Mouse (Mus musculus): ENCODE measurements around the gene Arhgap25.
"Not testable (repeated sequence)": the region's sequence is repeated elsewhere in the genome, so short reads cannot be mapped to it uniquely, and the experiment has no call there.

Arhgap25 gene

DNA sequence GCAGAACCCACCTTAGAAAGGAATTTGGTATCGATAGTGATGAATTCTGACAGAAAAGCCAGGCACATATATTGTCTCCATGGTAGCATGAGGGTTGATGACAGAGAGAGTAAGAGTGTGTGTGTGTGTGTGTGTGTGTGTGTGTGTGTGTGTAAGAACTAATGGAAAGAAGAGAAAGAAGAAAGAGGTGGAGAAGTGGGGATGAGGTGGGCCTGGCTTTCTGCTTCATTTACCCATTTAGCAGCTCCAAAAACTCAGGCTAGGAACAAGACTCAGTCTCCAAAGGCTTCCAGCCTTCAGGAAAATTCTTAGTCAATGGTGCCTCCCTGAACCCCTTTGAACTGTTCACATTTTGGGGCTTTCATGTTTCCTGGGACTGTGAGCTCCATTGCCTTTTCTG, 29.5 kb downstream of the Arhgap25 start:
- DNase-seq (ENCODE audit: low spot score) = no peak

DNA sequence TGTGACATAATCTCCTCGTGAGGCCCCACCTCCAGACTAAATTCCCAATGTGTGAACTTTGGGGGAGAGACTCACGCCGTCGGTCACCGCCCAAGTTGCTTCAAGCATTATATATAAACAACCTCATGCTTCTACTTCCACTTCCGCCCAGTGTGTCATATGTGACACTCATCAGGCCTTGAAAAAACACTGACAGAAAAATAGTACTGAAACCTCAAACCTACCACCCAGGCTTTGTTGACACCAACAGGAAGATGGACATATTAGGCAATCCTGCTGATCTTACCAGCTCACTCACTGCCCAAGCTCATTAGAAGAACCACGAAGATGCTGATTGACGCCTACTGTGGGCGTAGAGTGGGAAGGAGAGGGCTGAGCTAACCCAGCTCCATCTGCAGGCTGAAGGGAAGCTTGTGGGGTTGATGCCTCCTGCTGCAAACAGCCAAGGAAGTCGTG, 30.2 kb downstream of the Arhgap25 start:
- DNase-seq (ENCODE audit: low spot score) = no peak

DNA sequence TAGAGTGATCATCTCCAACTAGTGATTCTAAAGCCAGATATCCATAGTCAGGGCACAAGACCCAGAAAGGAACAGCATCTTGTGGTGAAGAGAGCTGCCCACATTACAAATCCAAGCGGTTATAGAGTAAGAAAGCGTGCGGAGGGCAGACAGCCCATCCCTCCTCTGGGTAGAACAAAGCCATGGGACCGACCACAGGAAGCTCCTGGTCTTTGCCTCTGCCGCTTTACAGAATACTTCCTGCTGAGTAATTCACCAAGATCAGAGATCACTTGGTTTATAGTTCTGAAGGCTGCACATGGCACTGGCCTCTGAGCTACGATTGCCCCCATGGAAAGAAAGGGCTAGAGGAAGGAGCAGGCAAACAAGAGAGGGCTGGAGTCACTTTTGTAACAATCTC, 30.6 kb downstream of the Arhgap25 start:
- DNase-seq (ENCODE audit: low spot score) = no peak

DNA sequence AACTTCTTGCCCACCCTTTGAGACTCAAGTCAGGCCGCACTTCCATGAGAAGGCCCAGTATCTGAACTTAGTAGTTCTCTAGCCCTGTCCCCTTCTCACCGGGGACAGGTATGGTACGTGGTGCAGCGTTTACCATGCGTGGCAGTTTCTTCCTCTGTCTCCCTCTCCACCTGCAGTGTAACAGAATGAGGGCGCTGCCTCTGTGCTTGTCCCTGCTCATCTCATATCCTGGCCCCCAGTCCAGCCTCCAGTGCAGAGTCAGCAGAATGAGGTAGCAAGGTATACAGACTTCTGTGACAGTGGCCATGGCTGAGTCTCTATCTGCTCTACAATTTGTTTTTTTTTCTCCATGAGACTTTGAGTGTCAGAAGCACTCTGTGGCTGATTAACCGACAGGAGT, 32.4 kb downstream of the Arhgap25 start:
- DNase-seq (ENCODE audit: low spot score) = no peak

DNA sequence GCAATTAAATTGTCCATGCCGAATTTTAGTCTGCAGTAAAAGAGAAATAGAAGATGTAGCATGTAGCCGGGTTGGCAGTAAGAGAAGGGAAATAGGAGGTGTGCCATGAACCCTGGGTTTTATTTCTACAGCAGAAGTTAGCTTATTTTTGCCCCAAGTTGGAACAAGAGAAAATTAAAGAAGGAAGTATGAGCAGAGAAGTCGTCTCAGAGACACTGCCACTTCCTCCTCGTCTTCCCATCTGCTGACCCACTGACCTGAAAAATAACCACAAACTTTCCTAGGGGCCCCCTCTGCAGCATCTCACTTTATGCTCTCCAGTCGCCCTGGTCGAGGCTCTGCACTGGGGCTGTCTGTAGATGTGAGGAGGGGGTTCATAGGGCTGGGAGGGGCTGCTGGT, 33.3 kb downstream of the Arhgap25 start:
- no peak for DNase-seq (ENCODE audit: low spot score)

DNA sequence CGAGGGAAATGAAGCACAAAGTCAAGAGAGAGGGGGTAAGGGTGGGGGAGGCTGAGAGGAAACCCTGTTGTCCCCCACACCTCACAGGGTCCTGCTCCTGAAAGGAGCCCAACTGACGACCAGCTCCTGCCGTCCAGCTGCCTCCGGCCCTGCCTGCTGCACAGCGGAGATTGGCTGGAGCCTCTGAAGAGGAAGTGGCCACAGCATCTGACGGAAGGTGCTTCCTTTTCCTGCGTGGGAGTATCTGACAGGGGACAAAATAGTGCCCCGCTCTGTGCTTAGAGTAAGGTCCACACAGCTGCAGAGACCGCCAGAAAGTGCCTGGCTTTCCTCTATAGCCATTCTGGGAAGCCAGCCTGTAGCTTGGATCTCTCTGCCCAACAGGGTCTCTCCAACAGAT, 36.9 kb downstream of the Arhgap25 start:
- no peak for DNase-seq (ENCODE audit: low spot score)

DNA sequence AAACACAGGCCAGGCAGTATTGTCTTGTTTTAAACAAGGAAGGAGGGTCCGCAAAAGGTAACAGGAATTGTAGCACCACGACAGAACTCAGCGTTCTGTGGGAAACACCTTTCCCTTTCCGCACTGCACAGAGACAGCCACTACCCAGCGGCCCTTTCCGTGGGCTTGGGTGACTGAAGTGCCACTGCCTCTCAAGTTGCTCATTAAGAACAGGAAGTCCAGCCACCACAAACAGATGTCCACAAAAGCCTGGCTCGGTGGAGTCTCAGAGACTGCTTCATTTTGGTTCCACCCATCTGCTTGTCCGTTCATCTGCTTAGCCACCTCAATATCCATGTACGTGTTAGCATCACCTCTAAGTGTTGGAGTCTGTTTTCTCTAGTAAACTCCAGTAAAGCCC, 38.7 kb downstream of the Arhgap25 start:
- no peak for DNase-seq (ENCODE audit: low spot score)

DNA sequence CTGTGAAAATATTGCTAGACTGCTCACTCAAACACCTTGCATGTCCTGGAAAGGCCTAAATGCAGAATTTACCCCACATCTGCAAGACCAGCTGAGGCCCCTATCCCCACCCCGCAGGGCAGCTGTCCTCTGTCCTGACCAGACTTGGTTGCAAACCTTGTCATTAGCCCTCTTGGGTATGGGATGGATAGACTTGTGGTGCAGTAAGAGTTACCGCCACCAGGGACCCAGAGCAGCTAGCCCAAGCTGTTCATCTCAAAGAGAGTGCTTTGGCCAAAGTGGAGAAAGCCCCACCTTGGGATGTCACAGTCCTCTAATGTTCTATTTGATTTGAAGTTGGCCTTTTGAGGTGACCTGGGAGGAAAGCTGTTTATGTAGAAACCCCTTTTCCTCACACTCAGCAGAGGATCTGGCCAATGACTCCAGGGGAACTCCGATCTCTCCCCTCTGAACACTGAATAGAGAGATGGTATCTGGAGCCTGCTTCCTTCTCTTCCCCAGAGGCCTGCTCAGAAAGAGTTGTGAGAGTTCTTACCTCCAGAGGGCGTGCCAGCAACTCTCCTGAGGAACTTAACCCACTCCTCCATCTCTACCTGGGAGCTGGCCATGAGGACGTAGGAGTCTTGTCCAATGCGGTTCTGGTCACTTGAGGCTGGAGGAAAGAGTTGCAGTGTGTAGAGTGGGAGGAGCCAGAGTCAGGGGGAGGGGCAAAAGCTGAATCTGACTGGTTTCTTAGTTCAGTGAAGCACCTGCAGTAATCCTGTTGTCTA, 45.2 kb downstream of the Arhgap25 start:
- no peak for DNase-seq (ENCODE audit: low spot score)

DNA sequence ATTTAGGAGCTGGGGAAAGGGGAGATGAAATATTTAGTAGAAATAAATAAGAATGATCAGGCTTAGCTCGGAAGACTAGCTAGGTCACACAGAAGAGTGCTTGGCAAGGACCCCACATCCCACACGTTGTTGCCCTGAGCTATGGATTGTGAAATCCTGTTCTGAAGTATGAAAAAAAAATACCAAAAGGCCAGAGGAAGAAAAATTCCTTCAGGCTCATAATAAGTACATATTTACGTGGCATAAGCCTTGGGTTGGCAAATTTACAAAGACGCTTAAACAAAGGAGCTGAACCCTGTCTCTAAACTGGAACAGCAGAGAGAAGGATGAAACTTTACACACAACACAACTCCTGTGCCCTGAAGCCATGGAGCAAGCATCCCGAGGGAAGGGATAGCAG, 48.3 kb downstream of the Arhgap25 start:
- no peak for DNase-seq (ENCODE audit: low spot score)

DNA sequence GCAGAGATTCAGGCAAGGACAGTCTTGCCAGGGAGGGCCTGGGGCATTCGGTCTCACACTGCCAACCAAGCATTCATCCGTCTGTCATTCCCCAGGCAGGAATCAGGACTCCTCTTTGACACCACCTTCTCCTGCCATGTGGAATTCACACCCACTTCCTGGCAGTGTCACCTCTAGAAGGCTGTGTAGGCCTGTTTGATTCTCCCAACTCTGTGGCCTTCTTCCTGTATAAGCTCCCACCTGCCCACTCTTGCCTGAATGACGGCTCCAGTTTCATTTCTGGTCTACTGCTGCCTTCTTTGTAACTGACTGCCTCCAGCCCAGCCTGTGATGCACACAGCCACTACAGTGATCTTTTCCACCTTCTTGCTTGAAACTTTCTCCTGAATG, 49.2 kb downstream of the Arhgap25 start:
- DNase-seq (ENCODE audit: low spot score) = no peak

DNA sequence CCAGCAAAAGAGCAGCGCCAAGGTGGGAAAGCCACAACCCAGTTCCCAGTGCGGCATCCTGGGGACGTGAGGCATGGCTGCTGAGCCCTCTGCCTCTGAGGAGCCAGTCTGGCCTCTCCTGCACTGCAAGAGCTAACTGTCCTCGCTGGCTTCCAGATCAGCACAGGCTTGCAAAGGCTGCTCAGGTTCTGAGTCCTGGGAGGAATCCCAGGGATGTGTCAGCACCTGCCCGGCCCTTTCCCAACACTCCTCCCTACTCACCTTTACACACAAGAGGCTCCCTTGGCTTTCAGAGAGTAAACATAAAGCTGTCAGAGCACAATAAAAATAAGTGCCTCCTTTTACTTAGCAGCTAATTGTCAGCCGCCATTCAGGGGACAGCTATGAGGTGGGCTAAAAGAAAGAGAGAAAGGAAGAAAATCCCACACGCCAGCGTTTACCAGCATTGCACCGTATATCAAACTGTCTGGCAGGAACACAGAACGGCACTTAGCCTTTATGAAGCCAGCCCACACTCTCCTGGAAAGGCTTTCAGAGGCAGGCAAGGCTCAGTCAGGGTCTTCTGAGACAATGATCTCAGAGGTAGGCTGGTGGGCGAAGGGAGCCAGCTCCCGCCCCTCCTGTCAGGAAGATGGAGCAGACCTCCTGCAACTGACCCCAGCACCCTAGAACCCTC, 49.7 kb downstream of the Arhgap25 start:
- no peak for DNase-seq (ENCODE audit: low spot score)

DNA sequence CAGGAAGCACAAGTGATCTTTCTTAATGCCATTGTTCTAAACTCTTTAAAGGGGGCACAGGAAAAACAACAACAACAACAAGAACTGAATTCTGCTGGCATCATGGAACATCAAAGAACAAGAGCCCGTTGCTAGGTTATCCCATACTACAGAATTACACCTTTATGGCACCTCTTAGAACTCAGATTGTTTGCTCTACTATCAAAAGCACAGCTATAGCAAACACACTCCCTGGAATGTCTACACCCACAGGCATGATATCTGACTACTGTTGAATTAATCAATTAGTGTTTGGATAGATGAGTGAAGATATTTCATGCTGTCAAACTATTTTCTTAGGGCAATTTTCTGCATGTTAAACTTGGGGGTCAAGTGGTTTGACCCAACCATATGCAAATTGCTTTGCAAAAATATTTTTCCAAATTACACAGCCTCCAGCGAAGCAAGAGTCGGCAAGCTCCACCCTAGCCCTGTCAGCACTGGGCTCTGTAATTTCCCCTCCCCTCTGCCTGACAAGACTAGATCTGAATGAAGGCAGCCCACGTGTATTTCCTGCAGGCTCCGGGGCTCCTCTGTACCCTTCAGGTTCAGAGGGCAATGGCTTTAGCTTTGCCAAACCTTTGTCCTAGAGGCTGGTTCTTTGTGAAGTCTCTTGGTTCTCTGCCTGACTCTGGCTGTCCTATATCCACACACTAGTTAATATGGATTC, 53.6 kb downstream of the Arhgap25 start:
- DNase-seq (ENCODE audit: low spot score) = no peak

DNA sequence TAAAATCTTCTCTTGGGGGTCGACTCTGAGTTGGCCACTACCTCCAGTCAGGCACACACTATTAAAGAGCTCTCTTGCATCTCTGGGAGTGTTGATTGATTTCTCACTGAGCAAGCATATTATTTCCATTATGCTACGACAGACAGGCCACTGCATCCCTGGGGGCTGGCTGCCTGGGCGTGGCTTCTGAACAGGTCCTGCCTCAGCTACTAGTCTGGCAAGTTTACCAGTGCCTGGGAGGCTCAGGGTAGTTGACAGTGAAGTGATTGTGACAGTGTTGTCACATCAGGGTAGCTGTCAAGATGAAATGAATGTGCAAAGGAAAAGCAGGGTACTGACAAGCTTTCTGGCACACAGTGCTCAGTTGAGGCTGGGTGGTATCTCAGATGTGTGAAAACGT, 54.2 kb downstream of the Arhgap25 start:
- DNase-seq (ENCODE audit: low spot score) = no peak

DNA sequence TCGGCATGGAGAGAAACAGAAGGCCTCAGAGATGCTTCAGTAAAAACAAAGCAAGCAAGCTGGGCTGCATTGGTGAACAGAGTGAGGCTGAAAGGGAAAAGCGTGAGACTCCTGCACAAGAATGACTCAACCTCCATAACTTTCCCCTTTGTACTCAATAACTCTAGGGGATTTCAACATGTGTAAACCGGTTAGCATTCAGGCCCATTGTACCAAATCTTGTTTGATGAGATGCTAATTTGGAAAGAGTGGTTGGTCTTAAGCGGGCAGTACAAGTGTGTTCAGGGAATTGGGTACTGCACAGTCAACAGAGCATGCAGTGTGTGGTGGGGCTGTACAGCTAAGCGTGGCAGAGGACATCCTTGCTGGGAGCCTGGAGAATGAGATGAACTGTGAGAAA, 57.8 kb downstream of the Arhgap25 start:
- DNase-seq (ENCODE audit: low spot score) = no peak

DNA sequence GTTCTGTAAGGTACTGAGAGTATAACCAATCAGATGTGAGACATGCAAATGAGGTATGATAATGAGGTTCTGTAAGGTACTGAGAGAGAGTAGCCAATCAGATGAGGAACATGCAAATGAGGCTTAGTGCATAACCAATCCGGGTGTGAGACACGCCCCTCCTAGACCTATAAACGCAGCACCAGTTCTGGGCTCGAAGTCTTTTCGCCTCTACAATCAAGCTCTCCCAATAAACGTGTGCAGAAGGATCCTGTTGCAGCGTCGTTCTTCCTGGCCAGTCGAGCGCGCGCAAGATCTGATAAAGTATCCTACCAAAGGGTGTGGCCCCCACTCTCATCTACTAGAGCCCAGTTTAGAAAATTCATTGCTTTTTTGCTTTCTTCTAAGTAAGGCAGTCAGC, 63.0 kb downstream of the Arhgap25 start:
- not testable (repeated sequence) for DNase-seq (ENCODE audit: low spot score)

DNA sequence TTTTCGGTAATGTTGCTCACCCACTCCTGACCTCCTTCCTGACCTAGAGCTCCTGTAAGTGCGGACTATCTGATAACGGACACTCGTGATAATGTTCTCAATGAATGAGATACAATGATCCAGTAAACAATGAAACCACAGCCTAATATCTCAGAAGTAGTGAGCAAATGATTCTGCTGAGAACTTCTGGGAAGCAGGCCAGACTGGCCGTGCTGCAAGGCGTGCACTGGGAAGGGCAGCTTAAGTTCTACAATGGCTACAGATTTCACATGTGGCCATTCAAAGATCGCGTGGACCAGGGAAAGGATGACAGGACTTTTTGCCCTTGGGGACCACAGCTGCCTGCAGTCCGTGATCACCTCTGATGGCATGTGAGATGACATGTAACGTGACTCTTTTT, 64.7 kb downstream of the Arhgap25 start:
- DNase-seq (ENCODE audit: low spot score) = no peak

DNA sequence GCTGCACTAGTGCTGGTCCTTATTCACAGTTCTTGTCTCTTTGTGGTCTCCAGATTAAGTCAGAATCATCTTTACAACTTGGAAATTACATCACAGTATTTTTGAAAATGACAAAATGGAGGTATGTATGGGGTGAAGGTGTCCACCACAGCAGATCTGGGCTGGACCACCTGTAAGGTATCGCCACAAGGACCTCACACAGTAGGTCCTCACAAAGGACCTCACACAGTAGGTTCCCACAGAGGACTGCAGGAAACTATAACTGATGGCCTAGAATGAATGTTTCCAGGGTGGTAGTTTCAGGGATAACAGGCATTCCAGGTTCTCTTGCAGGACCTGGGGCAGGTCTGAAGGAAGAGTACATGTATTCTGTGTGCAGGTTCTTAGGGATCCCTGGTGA, 65.7 kb downstream of the Arhgap25 start:
- no peak for DNase-seq (ENCODE audit: low spot score)

DNA sequence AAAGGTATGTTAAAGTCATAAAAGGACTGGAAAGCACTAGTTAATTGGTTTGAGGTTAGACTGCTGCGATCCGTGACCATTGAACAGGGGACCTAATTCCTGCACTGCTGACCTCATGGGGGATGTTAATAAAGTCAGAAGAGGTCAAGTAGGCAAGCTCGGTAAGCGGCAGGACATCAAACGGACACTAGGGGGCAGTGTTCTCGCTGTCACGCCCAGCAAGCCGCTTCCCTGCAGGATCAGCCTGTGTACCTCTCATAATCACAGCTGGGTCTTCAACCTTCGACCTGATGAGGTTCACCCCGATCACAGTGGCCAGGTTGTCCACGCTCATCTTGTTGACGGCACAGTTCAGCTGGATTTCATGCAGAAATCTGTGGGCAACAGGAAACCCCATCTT, 66.8 kb downstream of the Arhgap25 start:
- DNase-seq (ENCODE audit: low spot score) = peak; percentile 57

DNA sequence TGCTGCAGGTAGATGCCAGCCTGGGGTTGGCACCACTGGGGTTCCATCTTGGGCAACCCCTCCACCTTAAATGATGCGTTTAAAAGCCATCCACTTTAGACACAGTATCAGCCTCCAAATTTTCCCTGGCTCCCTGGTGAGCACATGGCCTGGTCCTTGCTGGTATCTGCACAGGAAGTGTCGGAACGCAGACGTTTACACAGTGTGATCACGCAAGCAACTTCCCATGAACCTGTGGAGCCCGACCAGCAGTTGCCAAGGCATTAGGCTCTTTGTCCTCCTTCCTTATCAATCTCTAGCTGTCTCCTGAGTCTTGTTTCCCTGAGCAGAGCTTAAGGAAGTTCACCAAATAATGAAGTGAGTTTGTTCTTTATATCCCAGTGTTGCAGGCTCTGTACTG, 77.6 kb downstream of the Arhgap25 start:
- DNase-seq (ENCODE audit: low spot score) = no peak

DNA sequence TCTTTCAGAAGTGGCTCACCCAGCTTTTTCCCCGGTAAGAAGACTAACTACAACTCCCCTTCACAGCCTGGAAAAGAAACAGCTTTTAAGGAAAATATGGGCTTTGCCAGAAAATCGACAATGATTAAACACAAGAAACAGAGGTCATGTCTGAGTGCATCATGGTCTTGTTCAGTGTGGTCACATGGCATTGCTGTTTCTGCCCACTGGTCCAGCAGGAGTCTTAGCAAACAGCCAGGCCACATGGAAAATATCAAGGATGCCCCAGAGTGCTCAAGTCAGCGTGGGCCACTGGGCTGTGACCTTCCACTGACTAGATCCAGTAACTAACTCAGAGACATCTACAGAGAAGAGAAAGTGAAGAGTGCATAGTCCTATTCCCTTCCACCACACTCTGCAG, 81.3 kb downstream of the Arhgap25 start:
- DNase-seq (ENCODE audit: low spot score) = no peak

DNA sequence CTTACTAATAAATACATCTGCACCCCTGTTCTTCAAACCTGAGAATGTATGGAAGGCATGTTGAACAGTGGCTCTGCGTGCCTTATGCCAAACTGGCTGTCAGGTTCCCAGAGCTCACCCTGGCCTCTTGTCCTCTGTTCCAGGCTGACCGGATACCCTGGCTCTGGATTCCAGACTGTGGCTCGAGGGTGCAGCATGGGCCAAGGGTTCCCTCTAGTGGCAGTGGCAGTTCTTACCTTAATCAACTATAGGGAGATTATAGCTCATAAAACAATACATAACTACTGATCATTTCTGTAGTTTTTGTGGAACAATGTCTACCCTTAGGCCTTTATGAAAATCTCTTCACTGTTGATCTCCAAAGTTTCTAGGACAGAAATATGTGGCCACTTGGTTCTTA, 82.0 kb downstream of the Arhgap25 start:
- DNase-seq (ENCODE audit: low spot score) = peak; percentile 9

DNA sequence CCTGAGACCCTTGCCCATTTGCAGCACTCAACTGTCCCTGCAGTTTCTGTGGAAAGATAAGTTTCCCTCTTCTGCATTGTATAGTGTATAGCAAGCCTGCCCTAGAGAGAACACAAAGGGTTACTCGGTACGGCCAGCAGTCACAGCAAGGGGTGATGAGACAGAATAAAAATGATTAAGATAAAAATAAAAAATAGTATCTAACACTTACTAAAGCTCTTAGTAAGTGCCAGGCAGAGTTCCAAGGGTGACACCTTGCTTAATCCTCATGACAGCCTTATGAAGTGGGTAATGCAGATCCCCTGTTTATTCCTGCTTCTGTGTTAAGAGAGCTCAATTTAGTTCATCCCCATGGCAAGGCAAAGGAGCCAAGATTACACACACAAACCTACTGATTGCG, 83.5 kb downstream of the Arhgap25 start:
- DNase-seq (ENCODE audit: low spot score) = no peak

DNA sequence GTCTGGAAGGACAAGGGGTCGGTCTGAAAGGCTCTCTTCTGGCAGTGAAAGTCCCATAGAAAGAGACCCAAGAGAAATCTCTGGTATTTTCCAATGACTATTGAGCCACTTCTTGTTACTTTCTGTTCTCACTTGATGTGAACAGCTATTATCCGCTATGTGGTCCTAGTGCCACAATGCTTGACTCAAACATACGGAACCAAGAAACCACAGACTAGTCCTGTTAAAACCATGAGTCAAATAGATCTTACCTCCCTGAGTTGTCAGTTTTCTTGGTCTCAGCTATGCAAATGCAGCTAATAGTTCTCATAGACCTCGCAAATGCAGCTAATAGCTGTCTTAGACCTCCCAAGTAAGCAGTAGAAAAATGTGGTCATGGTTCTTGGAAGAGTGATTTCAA, 85.8 kb downstream of the Arhgap25 start:
- DNase-seq (ENCODE audit: low spot score) = no peak

All from MN1 (cell line).